Mouse (Mus musculus): ENCODE measurements around the gene Auts2.

- TF ChIP-seq KAT2A (IDR thresholded peaks at IDR 0.05; ENCODE audit: insufficient replicate concordance, low read length) = no peak
- no peak for TF ChIP-seq USF1 (IDR thresholded peaks at IDR 0.05; ENCODE audit: low read depth, low read length)
- TF ChIP-seq CTCF (conservative IDR thresholded peaks at IDR 0.05 in 1 of 2, IDR thresholded peaks at IDR 0.05 in 1 of 2; ENCODE audit: low read depth in 2 of 2, low read length in 2 of 2) = no peak
- TF ChIP-seq BHLHE40 (IDR thresholded peaks at IDR 0.05; ENCODE audit: low read depth, low read length) = no peak
- no peak for TF ChIP-seq SIN3A (IDR thresholded peaks at IDR 0.05; ENCODE audit: low read length)
- TF ChIP-seq POLR2A (IDR thresholded peaks at IDR 0.05; ENCODE audit: low read depth, low read length) = no peak
- TF ChIP-seq ELF1 (IDR thresholded peaks at IDR 0.05; ENCODE audit: low read depth, low read length) = no peak
- no peak for TF ChIP-seq EP300 (IDR thresholded peaks at IDR 0.05; ENCODE audit: low read length)
- no peak for TF ChIP-seq MYC (IDR thresholded peaks at IDR 0.05; ENCODE audit: low read depth, low read length)
- TF ChIP-seq MAX (IDR thresholded peaks at IDR 0.05; ENCODE audit: low read length) = no peak
- no peak for TF ChIP-seq UBTF (IDR thresholded peaks at IDR 0.05; ENCODE audit: low read depth, low read length)
Observed at GRCm38 (mm10) chr5:132466427-132467363, 76.4 kb downstream of the Auts2 start.

All from CH12.LX (cell line).